Mouse (Mus musculus) spleen, adult 2 months (tissue): ENCODE data around the gene Fam83b.

Experiments
- CTCF ChIP-seq: fragments of 200-500 bp; IDR thresholded peaks from 2 replicates; pipeline ENCODE4 v1.5.1; 2011; ENCODE audit warnings: mild to moderate bottlenecking, inconsistent platforms; ENCODE audit not compliant: insufficient read depth, insufficient read length, insufficient replicate concordance; ENCODE audit errors: extremely low read depth
- POLR2A ChIP-seq: fragments of 200-500 bp; IDR thresholded peaks from 2 replicates; pipeline ENCODE4 v1.6.1; 2011; ENCODE audit warnings: low read depth, low read length, inconsistent platforms

DNA sequence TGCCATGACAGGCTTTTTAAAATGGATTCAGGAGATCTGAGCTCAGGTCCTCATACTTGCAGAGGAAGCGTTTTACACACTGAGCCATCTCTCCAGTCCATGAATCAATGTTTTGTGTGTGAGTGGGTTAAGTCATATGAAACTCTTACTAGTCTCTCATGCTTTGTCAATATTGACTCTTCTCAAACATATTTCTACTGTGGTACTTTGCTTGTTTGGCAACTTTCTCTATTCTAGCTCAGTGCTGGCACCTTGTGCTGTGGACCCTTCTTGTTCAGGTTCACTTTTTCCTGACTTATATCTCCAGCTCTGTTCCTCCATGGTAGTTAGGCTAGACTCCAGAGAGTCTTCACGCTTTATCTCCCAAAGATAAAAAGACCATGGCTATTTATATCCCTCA lies 36.0 kb upstream of the Fam83b start:
- no peak for TF ChIP-seq CTCF
- TF ChIP-seq POLR2A: no peak
